Mouse (Mus musculus): Measurements from ENCODE around the gene Usf2. TPM values are rescaled to one million over a fixed set of nuclear protein-coding genes. Genes with fewer than 3 reads are reported as not detected.

The Usf2 gene
- 8.8 TPM for polyA plus RNA-seq (2017; shearing (Covaris generic))

GRCm38 (mm10) chr7:30956756-30957366 is at the start of gene Usf2:
TSS of gene Usf2 (minus strand) at chr7:30956803.

GRCm38 (mm10) chr7:30973501-30974289 is 17.1 kb upstream of the Usf2 start, which contains the start of gene Fam187b:
TSS of gene Fam187b (plus strand) at chr7:30973790.

GRCm38 (mm10) chr7:30973251-30973500 is 16.6 kb upstream of the Usf2 start, which contains the start of gene Lsr:
TSS of gene Lsr (minus strand) at chr7:30973464.

GRCm38 (mm10) chr7:30943909-30944635 is 12.5 kb downstream of the Usf2 start, which contains the start of gene Hamp:
TSS of gene Hamp (minus strand) at chr7:30944032.

GRCm38 (mm10) chr7:30924581-30924980 is 32.0 kb downstream of the Usf2 start, which contains the start of gene Hamp2:
TSS of gene Hamp2 (minus strand) at chr7:30924681.

GRCm38 (mm10) chr7:30914732-30915131 is 41.9 kb downstream of the Usf2 start, which contains the start of gene Mag:
TSS of gene Mag (minus strand) at chr7:30914873.

Other genes with a start within 250 kb of the Usf2 start
- gene Atp4a, start 244.6 kb downstream of the Usf2 start, polyA plus RNA-seq (2017; shearing (Covaris generic)), result not detected
- 133 TPM for gene Tmem147, start 227.3 kb downstream of the Usf2 start, polyA plus RNA-seq (2017; shearing (Covaris generic))
- 0.63 TPM for gene Gapdhs, start 213.1 kb downstream of the Usf2 start, polyA plus RNA-seq (2017; shearing (Covaris generic))
- 1.1 TPM for gene Sbsn, start 205.3 kb downstream of the Usf2 start, polyA plus RNA-seq (2017; shearing (Covaris generic))
- gene Dmkn, start 193.0 kb downstream of the Usf2 start, polyA plus RNA-seq (2017; shearing (Covaris generic)), result not detected
- not detected for gene Krtdap, start 168.9 kb downstream of the Usf2 start, polyA plus RNA-seq (2017; shearing (Covaris generic))
- 0.51 TPM for gene Ffar2, start 133.0 kb downstream of the Usf2 start, polyA plus RNA-seq (2017; shearing (Covaris generic))
- gene Ffar3, start 100.6 kb downstream of the Usf2 start, polyA plus RNA-seq (2017; shearing (Covaris generic)), result not detected
- 0.06 TPM for gene Ffar1, start 95.2 kb downstream of the Usf2 start, polyA plus RNA-seq (2017; shearing (Covaris generic))
- 14.0 TPM for gene Cd22, start 76.5 kb downstream of the Usf2 start, polyA plus RNA-seq (2017; shearing (Covaris generic))
- gene Mag, start 41.9 kb downstream of the Usf2 start, polyA plus RNA-seq (2017; shearing (Covaris generic)), result not detected
- gene Hamp2, start 32.1 kb downstream of the Usf2 start, polyA plus RNA-seq (2017; shearing (Covaris generic)), result not detected
- gene Hamp, start 12.8 kb downstream of the Usf2 start, polyA plus RNA-seq (2017; shearing (Covaris generic)), result not detected
- gene Lsr, start 16.7 kb upstream of the Usf2 start, polyA plus RNA-seq (2017; shearing (Covaris generic)), result 2.7 TPM
- 0.72 TPM for gene Fam187b, start 17.0 kb upstream of the Usf2 start, polyA plus RNA-seq (2017; shearing (Covaris generic))
- 1,946 TPM for gene Fxyd5, start 85.7 kb upstream of the Usf2 start, polyA plus RNA-seq (2017; shearing (Covaris generic))
- not detected for gene Fxyd7, start 94.7 kb upstream of the Usf2 start, polyA plus RNA-seq (2017; shearing (Covaris generic))
- gene Fxyd1, start 100.4 kb upstream of the Usf2 start, polyA plus RNA-seq (2017; shearing (Covaris generic)), result not detected
- not detected for gene Lgi4, start 102.5 kb upstream of the Usf2 start, polyA plus RNA-seq (2017; shearing (Covaris generic))
- gene Fxyd3, start 119.9 kb upstream of the Usf2 start, polyA plus RNA-seq (2017; shearing (Covaris generic)), result not detected
- gene Hpn, start 158.5 kb upstream of the Usf2 start, polyA plus RNA-seq (2017; shearing (Covaris generic)), result 9.4 TPM
- not detected for gene Scn1b, start 170.2 kb upstream of the Usf2 start, polyA plus RNA-seq (2017; shearing (Covaris generic))
- gene Gramd1a, start 199.1 kb upstream of the Usf2 start, polyA plus RNA-seq (2017; shearing (Covaris generic)), result 192 TPM

Measured in CD4-positive, CD25-positive, alpha-beta regulatory T cell, adult 9 weeks (primary cell).